Mouse (Mus musculus): ENCODE data around the gene 4930519G04Rik. TPM values are rescaled to one million over a fixed set of nuclear protein-coding genes. Genes with fewer than 3 reads are reported as not detected.
"Not testable (repeated sequence)": the region's sequence is repeated elsewhere in the genome, so short reads cannot be mapped to it uniquely, and the experiment has no call there.

4930519G04Rik gene
- polyA plus RNA-seq, 1 experiment from 2014 or later = not detected

GRCm38 (mm10) chr5:114888995-114889394 lies 35.5 kb downstream of the 4930519G04Rik start:
- no peaks in the 10 kb centered on the region for H3K27me3 ChIP-seq
- H3K4me3 ChIP-seq = no peak overlapping the region
- 84% methylated on average over 2 of the region's 2 CpGs for WGBS
- no peak overlapping the region for H3K9ac ChIP-seq
- H3K36me3 ChIP-seq = no peaks in the 10 kb centered on the region
- H3K4me2 ChIP-seq = no peak overlapping the region
- H3K4me1 ChIP-seq (replicated peaks) = no peaks in the 10 kb centered on the region
- H3K9me3 ChIP-seq = no peaks in the 10 kb centered on the region
- no peak for ATAC-seq (ENCODE audit: low read depth)
- H3K27ac ChIP-seq (replicated peaks) = no peak overlapping the region

GRCm38 (mm10) chr5:114895542-114895941 lies 42.1 kb downstream of the 4930519G04Rik start:
- no peaks in the 10 kb centered on the region for H3K9me3 ChIP-seq
- ATAC-seq (ENCODE audit: low read depth) = no peak
- H3K4me1 ChIP-seq (replicated peaks) = no peaks in the 10 kb centered on the region; the same call in 1 of the 2 replicates
- no peak overlapping the region for H3K4me3 ChIP-seq
- WGBS = 88% methylated on average over 4 of the region's 4 CpGs
- no peak overlapping the region for H3K27ac ChIP-seq (replicated peaks)
- no peaks in the 10 kb centered on the region for H3K27me3 ChIP-seq
- H3K36me3 ChIP-seq = no peaks in the 10 kb centered on the region
- H3K9ac ChIP-seq = no peak overlapping the region
- H3K4me2 ChIP-seq = no peak overlapping the region

- H3K9ac ChIP-seq = no peak within 1 kb of the TSS
- H3K4me2 ChIP-seq = peak within 1 kb of the TSS; percentile 24
- no peaks in the 10 kb centered on the region; the same call in 1 of the 2 replicates for H3K4me1 ChIP-seq (replicated peaks)
- ATAC-seq (ENCODE audit: low read depth) = no peak
- H3K4me3 ChIP-seq = no peak within 1 kb of the TSS
- H3K27me3 ChIP-seq = no peaks in the 10 kb centered on the region
- no peaks in the 10 kb centered on the region for H3K36me3 ChIP-seq
- no peak within 1 kb of the TSS for H3K27ac ChIP-seq (replicated peaks)
- 69% methylated on average over 13 of the region's 13 CpGs for WGBS
- no peaks in the 10 kb centered on the region for H3K9me3 ChIP-seq
These were observed 43.4 kb downstream of the 4930519G04Rik start, which contains the start of gene Oasl2 for GRCm38 (mm10) chr5:114896688-114897373. Oasl2 (plus strand) TSS chr5:114896936.

- no peaks in the 10 kb centered on the region for H3K27me3 ChIP-seq
- no peak overlapping the region for H3K9ac ChIP-seq
- no peaks in the 10 kb centered on the region for H3K9me3 ChIP-seq
- no peaks in the 10 kb centered on the region for H3K36me3 ChIP-seq
- 16% methylated on average over 7 of the region's 7 CpGs for WGBS
- no peak overlapping the region for H3K4me3 ChIP-seq
- H3K4me1 ChIP-seq (replicated peaks) = no peaks in the 10 kb centered on the region; the same call in 1 of the 2 replicates
- no peak overlapping the region for H3K27ac ChIP-seq (replicated peaks)
- peak overlapping the region; percentile 24 for H3K4me2 ChIP-seq
- ATAC-seq (ENCODE audit: low read depth) = no peak
These were observed 43.9 kb downstream of the 4930519G04Rik start for GRCm38 (mm10) chr5:114897374-114897793.

GRCm38 (mm10) chr5:114898857-114899256 lies 45.4 kb downstream of the 4930519G04Rik start:
- Histone ChIP-seq H3K4me1 (replicated peaks) (no peaks in the 10 kb centered on the region; the same call in 1 of the 2 replicates), H3K36me3 (no peaks in the 10 kb centered on the region), H3K27me3 (no peaks in the 10 kb centered on the region), H3K9me3 (no peaks in the 10 kb centered on the region), H3K27ac (replicated peaks) (no peak overlapping the region), H3K4me3 (no peak overlapping the region), H3K9ac (no peak overlapping the region), H3K4me2 (no peak overlapping the region)
- WGBS = 84% methylated on average over 7 of the region's 7 CpGs
- ATAC-seq (ENCODE audit: low read depth) = no peak

- Histone ChIP-seq H3K4me1 (replicated peaks) (no peaks in the 10 kb centered on the region; the same call in 1 of the 2 replicates), H3K9me3 (no peaks in the 10 kb centered on the region), H3K27me3 (no peaks in the 10 kb centered on the region), H3K27ac (replicated peaks) (no peak overlapping the region), H3K36me3 (no peaks in the 10 kb centered on the region), H3K4me3 (no peak overlapping the region), H3K9ac (no peak overlapping the region), H3K4me2 (no peak overlapping the region)
- no peak for ATAC-seq (ENCODE audit: low read depth)
- 43% methylated on average over 1 of the region's 1 CpGs for WGBS
These were observed 48.9 kb downstream of the 4930519G04Rik start for GRCm38 (mm10) chr5:114902413-114902812.

GRCm38 (mm10) chr5:114908598-114909305 lies 55.3 kb downstream of the 4930519G04Rik start:
- ATAC-seq (ENCODE audit: low read depth) = no peak
- Histone ChIP-seq H3K36me3 (no peaks in the 10 kb centered on the region), H3K9ac (no peak overlapping the region), H3K4me2 (no peak overlapping the region), H3K27me3 (no peaks in the 10 kb centered on the region), H3K4me1 (replicated peaks) (no peaks in the 10 kb centered on the region), H3K4me3 (no peak overlapping the region), H3K9me3 (no peaks in the 10 kb centered on the region), H3K27ac (replicated peaks) (no peak overlapping the region)
- 47% methylated on average over 13 of the region's 13 CpGs for WGBS

GRCm38 (mm10) chr5:114913686-114914085 lies 60.2 kb downstream of the 4930519G04Rik start:
- Histone ChIP-seq H3K4me2 (no peak overlapping the region), H3K36me3 (no peaks in the 10 kb centered on the region), H3K9me3 (no peaks in the 10 kb centered on the region), H3K4me1 (replicated peaks) (no peaks in the 10 kb centered on the region), H3K27ac (replicated peaks) (no peak overlapping the region), H3K27me3 (no peaks in the 10 kb centered on the region), H3K9ac (no peak overlapping the region), H3K4me3 (no peak overlapping the region)
- WGBS = 74% methylated on average over 4 of the region's 4 CpGs
- ATAC-seq (ENCODE audit: low read depth) = no peak

GRCm38 (mm10) chr5:114914855-114915254 lies 61.4 kb downstream of the 4930519G04Rik start:
- no peaks in the 10 kb centered on the region for H3K9me3 ChIP-seq
- no peak for ATAC-seq (ENCODE audit: low read depth)
- no peaks in the 10 kb centered on the region for H3K4me1 ChIP-seq (replicated peaks)
- no peaks in the 10 kb centered on the region for H3K36me3 ChIP-seq
- H3K9ac ChIP-seq = no peak overlapping the region
- H3K4me3 ChIP-seq = no peak overlapping the region
- no peaks in the 10 kb centered on the region for H3K27me3 ChIP-seq
- no peak overlapping the region for H3K4me2 ChIP-seq
- no peak overlapping the region for H3K27ac ChIP-seq (replicated peaks)
- 83% methylated on average over 8 of the region's 8 CpGs for WGBS

- no peak overlapping the region for H3K9ac ChIP-seq
- no peak overlapping the region for H3K4me3 ChIP-seq
- H3K4me2 ChIP-seq = no peak overlapping the region
- no peaks in the 10 kb centered on the region for H3K36me3 ChIP-seq
- H3K9me3 ChIP-seq = no peaks in the 10 kb centered on the region
- WGBS = 83% methylated on average over 5 of the region's 5 CpGs
- no peaks in the 10 kb centered on the region for H3K27me3 ChIP-seq
- no peak overlapping the region for H3K27ac ChIP-seq (replicated peaks)
- no peak for ATAC-seq (ENCODE audit: low read depth)
- no peaks in the 10 kb centered on the region for H3K4me1 ChIP-seq (replicated peaks)
These were observed 62.4 kb downstream of the 4930519G04Rik start for GRCm38 (mm10) chr5:114915854-114916253.

GRCm38 (mm10) chr5:114916777-114917176 lies 63.3 kb downstream of the 4930519G04Rik start:
- no peak for ATAC-seq (ENCODE audit: low read depth)
- no peaks in the 10 kb centered on the region for H3K4me1 ChIP-seq (replicated peaks)
- H3K27ac ChIP-seq (replicated peaks) = no peak overlapping the region
- H3K27me3 ChIP-seq = no peaks in the 10 kb centered on the region
- no peak overlapping the region for H3K9ac ChIP-seq
- WGBS = 81% methylated on average over 4 of the region's 4 CpGs
- no peak overlapping the region for H3K4me2 ChIP-seq
- no peak overlapping the region for H3K4me3 ChIP-seq
- H3K9me3 ChIP-seq = no peaks in the 10 kb centered on the region
- H3K36me3 ChIP-seq = no peaks in the 10 kb centered on the region

GRCm38 (mm10) chr5:114917357-114917756 lies 63.9 kb downstream of the 4930519G04Rik start:
- H3K9ac ChIP-seq; H3K4me3 ChIP-seq; H3K27me3 ChIP-seq; H3K9me3 ChIP-seq; H3K4me2 ChIP-seq; H3K27ac ChIP-seq (replicated peaks); H3K36me3 ChIP-seq; H3K4me1 ChIP-seq (replicated peaks); ATAC-seq (ENCODE audit: low read depth): not testable (repeated sequence)
- 93% methylated on average over 5 of the region's 5 CpGs for WGBS
